Mouse (Mus musculus): Measurements from ENCODE around the gene Smoc1.

DNA sequence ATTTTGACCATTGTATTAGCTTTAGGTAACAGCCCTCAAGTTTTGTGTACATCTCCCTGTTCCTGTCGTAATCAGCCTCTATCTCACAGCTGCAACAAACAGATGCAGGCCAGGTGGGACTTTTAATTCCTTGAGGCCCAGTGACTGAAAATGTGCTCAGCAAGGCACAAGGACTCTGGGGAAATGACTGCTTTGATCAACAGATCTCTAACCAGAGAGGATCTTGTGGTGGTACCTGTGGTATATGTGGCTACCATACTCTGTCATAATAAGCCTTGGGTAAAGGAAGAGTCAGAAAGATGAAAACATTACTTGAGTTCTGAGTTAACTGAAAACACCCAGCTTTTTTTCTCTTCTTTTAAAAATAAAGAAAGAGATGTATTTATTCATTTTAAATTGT lies 32.8 kb upstream of the Smoc1 start:
- TF ChIP-seq CTCF (IDR thresholded peaks at IDR 0.05; ENCODE audit: borderline replicate concordance, control insufficient read depth, extremely low read depth, insufficient read depth, low read length, poor library complexity) (no peak), POLR2A (IDR thresholded peaks at IDR 0.05; ENCODE audit: control insufficient read depth, extremely low read depth, insufficient read depth, low read length, poor library complexity) (no peak)

Measured in thymus, adult 2 months (tissue).